Mouse (Mus musculus) embryonic stem cell, embryonic (primary cell): ENCODE measurements around the gene Ak8.

Source experiments
- CTCF ChIA-PET, 4 experiments: fragments of 300-600 bp in 2 of 4; fragments of 350-600 bp in 2 of 4; sonication (Branson Sonifier 250); formaldehyde crosslinking; loops; one replicate each; lab custom pipeline; 2022; ENCODE audit warnings: inconsistent platforms in 2 of 4; lab: Charles Lee
- POLR2A ChIA-PET, 4 experiments: fragments of 300-600 bp in 2 of 4; fragments of 350-600 bp in 2 of 4; sonication (Branson Sonifier 250); formaldehyde crosslinking; loops; one replicate each; lab custom pipeline; 2022; ENCODE audit warnings: antibody characterized with exemption in 4 of 4, inconsistent platforms in 1 of 4; lab: Charles Lee

Ak8 gene

GRCm38 (mm10) chr2:28699361-28700335 is at the start of gene Ak8, which contains the start of gene Spaca9:
TSS of gene Ak8 (plus strand) at chr2:28700164.
TSS of gene Spaca9 (minus strand) at chr2:28699727.
- POLR2A ChIA-PET: interaction anchor here in 3 of 4 experiments (0.5 to 3.5 kb wide), 17 partner anchors 9 to 910 kb away, joined by 3 to 20 read pairs (median 4); partner anchors contain the start of genes Ddx31 (in 2 of the 3), Gtf3c4 (in 2 of the 3) and Tsc1 (in 1 of the 3)
- CTCF ChIA-PET: interaction anchor here in 3 of 4 experiments (0.7 to 1.2 kb wide), 6 partner anchors 11 to 944 kb away, joined by 3 to 4 read pairs (median 4); partner anchors contain the start of gene Cfap77 (in 1 of the 3)

GRCm38 (mm10) chr2:28650526-28650925 is 49.4 kb upstream of the Ak8 start:
- CTCF ChIA-PET: interaction anchor here in 1 of 4 experiments (1.0 kb wide), 1 partner anchor 11 kb away, joined by 3 read pairs; no protein-coding TSS in a partner anchor

GRCm38 (mm10) chr2:28653351-28653750 is 46.6 kb upstream of the Ak8 start:
- ChIA-PET CTCF (no interaction called here), POLR2A (interaction anchor here in 2 of 4 experiments (0.6 to 3.5 kb wide), 4 partner anchors 10 to 13 kb away, joined by 3 to 17 read pairs (median 10); partner anchors contain the start of gene Tsc1 (in 2 of the 2))

More at GRCm38 (mm10) chr2:28650526-28650925, 49.4 kb upstream of the Ak8 start:
- POLR2A ChIA-PET: interaction anchor here in 2 of 4 experiments (1.2 to 3.5 kb wide), 2 partner anchors 9 to 10 kb away, joined by 8 to 12 read pairs; partner anchors contain the start of gene Tsc1 (in 2 of the 2)

GRCm38 (mm10) chr2:28654295-28654694 is 45.7 kb upstream of the Ak8 start:
- ChIA-PET POLR2A (interaction anchor here in 3 of 4 experiments (0.6 to 3.3 kb wide), 6 partner anchors 12 to 150 kb away, joined by 3 to 17 read pairs (median 4); partner anchors contain the start of genes Ak8 (in 1 of the 3) and Tsc1 (in 1 of the 3)), CTCF (interaction anchor here (0.5 to 1.6 kb wide), 9 partner anchors 33 to 1216 kb away, joined by 3 to 14 read pairs (median 3); partner anchors contain the start of gene Gfi1b (in 1 of the 4))

- ChIA-PET CTCF (interaction anchor here in 3 of 4 experiments (0.5 to 1.3 kb wide), 6 partner anchors 11 to 100 kb away, joined by 3 to 5 read pairs (median 3); partner anchors contain the start of gene Gfi1b (in 1 of the 3)), POLR2A (interaction anchor here (0.5 to 3.3 kb wide), 14 partner anchors 10 to 441 kb away, joined by 3 to 17 read pairs (median 4); partner anchors contain the start of gene Tsc1 (in 3 of the 4))
Measured at GRCm38 (mm10) chr2:28656216-28656615, 43.7 kb upstream of the Ak8 start.

GRCm38 (mm10) chr2:28662891-28663290 is 37.1 kb upstream of the Ak8 start:
- ChIA-PET POLR2A (interaction anchor here in 1 of 4 experiments (0.6 to 1.4 kb wide), 2 partner anchors 11 to 21 kb away, joined by 3 read pairs; no protein-coding TSS in a partner anchor), CTCF (no interaction called here)

- POLR2A ChIA-PET: interaction anchor here in 2 of 4 experiments (0.8 to 3.3 kb wide), 6 partner anchors 9 to 25 kb away, joined by 4 to 16 read pairs (median 6); partner anchors contain the start of gene Tsc1 (in 2 of the 2)
- CTCF ChIA-PET: interaction anchor here in 2 of 4 experiments (0.9 to 1.4 kb wide), 3 partner anchors 13 to 73 kb away, joined by 3 to 5 read pairs (median 3); partner anchors contain the start of gene Gfi1b (in 1 of the 2)
Measured at GRCm38 (mm10) chr2:28665818-28666217, 34.1 kb upstream of the Ak8 start.

GRCm38 (mm10) chr2:28671438-28671837 is 28.5 kb upstream of the Ak8 start:
- POLR2A ChIA-PET: no interaction called here
- CTCF ChIA-PET: interaction anchor here in 1 of 4 experiments (1.1 kb wide), 1 partner anchor 56 kb away, joined by 5 read pairs; no protein-coding TSS in a partner anchor

GRCm38 (mm10) chr2:28676005-28676404 is 24.0 kb upstream of the Ak8 start:
- ChIA-PET POLR2A (interaction anchor here in 2 of 4 experiments (1.1 to 2.1 kb wide), 3 partner anchors 9 to 12 kb away, joined by 3 to 6 read pairs (median 3); no protein-coding TSS in a partner anchor), CTCF (interaction anchor here in 3 of 4 experiments (0.6 to 1.8 kb wide), 3 partner anchors 13 to 81 kb away, joined by 4 to 9 read pairs (median 5); no protein-coding TSS in a partner anchor)

- CTCF ChIA-PET: interaction anchor here in 1 of 4 experiments (1.0 kb wide), 1 partner anchor 71 kb away, joined by 3 read pairs; no protein-coding TSS in a partner anchor
- POLR2A ChIA-PET: interaction anchor here in 1 of 4 experiments (1.5 to 1.8 kb wide), 2 partner anchors 40 to 159 kb away, joined by 3 to 5 read pairs; partner anchors contain the start of genes Ddx31, Gtf3c4 and Tsc1
Measured at GRCm38 (mm10) chr2:28680710-28681109, 19.3 kb upstream of the Ak8 start.

GRCm38 (mm10) chr2:28681718-28682117 is 18.2 kb upstream of the Ak8 start:
- ChIA-PET POLR2A (interaction anchor here in 2 of 4 experiments (0.9 to 1.8 kb wide), 3 partner anchors 15 to 42 kb away, joined by 3 to 5 read pairs (median 4); partner anchors contain the start of gene Tsc1 (in 1 of the 2)), CTCF (no interaction called here)

- CTCF ChIA-PET: no interaction called here
- POLR2A ChIA-PET: interaction anchor here in 2 of 4 experiments (0.9 to 3.1 kb wide), 3 partner anchors 9 to 45 kb away, joined by 3 to 7 read pairs (median 3); partner anchors contain the start of gene Tsc1 (in 1 of the 2)
Measured at GRCm38 (mm10) chr2:28685895-28686294, 14.1 kb upstream of the Ak8 start.

- ChIA-PET CTCF (interaction anchor here (0.6 to 1.9 kb wide), 12 partner anchors 10 to 371 kb away, joined by 3 to 11 read pairs (median 4); partner anchors contain the start of genes Ak8 (in 1 of the 4) and Spaca9 (in 1 of the 4)), POLR2A (interaction anchor here in 2 of 4 experiments (0.7 to 2.4 kb wide), 8 partner anchors 8 to 1233 kb away, joined by 3 to 7 read pairs (median 4); partner anchors contain the start of genes Ak8 (in 2 of the 2), Spaca9 (in 2 of the 2) and Tsc1 (in 1 of the 2))
Measured at GRCm38 (mm10) chr2:28688431-28688830, 11.5 kb upstream of the Ak8 start.

GRCm38 (mm10) chr2:28692692-28693091 is 7.3 kb upstream of the Ak8 start:
- ChIA-PET CTCF (interaction anchor here in 1 of 4 experiments (1.2 kb wide), 1 partner anchor 360 kb away, joined by 3 read pairs; no protein-coding TSS in a partner anchor), POLR2A (interaction anchor here in 2 of 4 experiments (0.6 to 0.8 kb wide), 2 partner anchors 24 to 53 kb away, joined by 4 to 7 read pairs; no protein-coding TSS in a partner anchor)

GRCm38 (mm10) chr2:28698566-28698965 is 1.4 kb upstream of the Ak8 start:
- POLR2A ChIA-PET: interaction anchor here in 2 of 4 experiments (0.7 to 3.5 kb wide), 7 partner anchors 8 to 316 kb away, joined by 3 to 20 read pairs (median 4); partner anchors contain the start of genes Gtf3c5 (in 1 of the 2) and Tsc1 (in 1 of the 2)
- CTCF ChIA-PET: interaction anchor here in 2 of 4 experiments (0.5 to 1.1 kb wide), 2 partner anchors 57 to 66 kb away, joined by 3 to 6 read pairs; no protein-coding TSS in a partner anchor

GRCm38 (mm10) chr2:28701646-28702262 is 1.8 kb downstream of the Ak8 start:
- POLR2A ChIA-PET: interaction anchor here in 1 of 4 experiments (0.9 to 3.3 kb wide), 4 partner anchors 12 to 29 kb away, joined by 3 to 9 read pairs (median 3); no protein-coding TSS in a partner anchor

More at GRCm38 (mm10) chr2:28701646-28702262, 1.8 kb downstream of the Ak8 start:
- CTCF ChIA-PET: no interaction called here
